Mouse (Mus musculus): ENCODE measurements around the gene Slco1a6.
"Not testable (repeated sequence)": the region's sequence is repeated elsewhere in the genome, so short reads cannot be mapped to it uniquely, and the experiment has no call there.

Gene Slco1a6

DNA sequence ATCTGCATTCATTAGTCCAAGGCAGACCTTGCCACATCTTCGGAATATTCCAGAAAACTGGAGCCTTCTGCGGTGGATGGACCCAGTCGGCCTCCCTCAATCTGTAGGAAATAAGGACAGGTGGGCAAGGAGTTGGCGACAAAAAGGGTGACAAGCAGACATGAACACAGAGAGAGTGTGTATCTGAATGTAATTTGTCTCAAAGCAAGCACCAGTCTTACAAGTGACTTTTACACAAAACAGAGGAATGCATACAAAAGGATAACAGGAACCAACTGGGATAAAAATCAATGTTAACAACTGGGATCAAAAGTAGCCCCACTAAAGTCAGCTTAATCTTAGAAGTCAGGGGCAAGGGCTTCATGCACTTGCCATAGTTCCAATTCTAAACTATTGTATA lies at the start of gene Slco1a6:
TSS of gene Slco1a6 (minus strand) at position 101 of the 400 bp plus-strand sequence.
- no peak for DNase-seq (ENCODE audit: low spot score)

DNA sequence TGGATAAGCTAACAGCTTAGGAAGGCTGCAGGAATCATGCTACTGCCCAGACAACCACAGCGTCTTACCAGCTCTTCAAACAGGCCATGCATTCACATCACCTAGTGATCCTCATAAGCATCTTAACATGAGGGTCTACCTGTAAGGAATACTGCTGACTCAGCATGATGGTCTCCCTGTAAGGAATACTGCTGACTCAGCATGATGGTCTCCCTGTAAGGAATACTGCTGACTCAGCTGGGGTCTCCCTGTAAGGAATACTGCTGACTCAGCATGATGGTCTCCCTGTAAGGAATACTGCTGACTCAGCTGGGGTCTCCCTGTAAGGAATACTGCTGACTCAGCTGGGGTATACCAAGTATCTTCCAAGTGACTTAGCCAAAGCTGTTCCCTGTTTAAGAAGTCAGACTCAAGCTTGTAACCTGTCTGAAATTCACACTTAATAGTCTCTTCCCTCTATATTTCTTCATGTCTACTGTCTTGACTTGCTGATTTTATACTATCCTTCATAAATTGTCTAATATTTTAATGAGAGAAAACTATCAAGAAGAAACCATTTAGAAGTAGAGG lies 42.5 kb upstream of the Slco1a6 start:
- DNase-seq (ENCODE audit: low spot score): not testable (repeated sequence)

DNA sequence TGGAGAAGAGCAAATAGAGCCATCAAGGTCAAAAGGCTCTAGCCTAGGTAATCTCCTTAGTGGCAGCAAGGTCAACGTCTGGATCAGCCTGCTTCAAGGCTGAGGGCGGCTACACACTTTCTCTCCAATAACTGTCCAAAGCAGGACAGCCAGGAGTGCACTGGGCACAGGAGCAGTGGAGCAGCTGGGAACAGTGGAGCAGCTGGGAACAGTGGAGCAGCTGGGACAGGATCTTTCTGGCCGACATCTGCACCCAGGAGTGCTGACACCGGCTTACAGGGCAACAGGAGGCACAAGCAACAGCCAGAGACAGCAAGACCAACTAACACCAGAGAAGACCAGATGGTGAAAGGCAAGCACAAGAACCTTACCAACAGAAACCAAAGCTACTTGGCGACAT lies 36.7 kb upstream of the Slco1a6 start:
- DNase-seq (ENCODE audit: low spot score): no peak

DNA sequence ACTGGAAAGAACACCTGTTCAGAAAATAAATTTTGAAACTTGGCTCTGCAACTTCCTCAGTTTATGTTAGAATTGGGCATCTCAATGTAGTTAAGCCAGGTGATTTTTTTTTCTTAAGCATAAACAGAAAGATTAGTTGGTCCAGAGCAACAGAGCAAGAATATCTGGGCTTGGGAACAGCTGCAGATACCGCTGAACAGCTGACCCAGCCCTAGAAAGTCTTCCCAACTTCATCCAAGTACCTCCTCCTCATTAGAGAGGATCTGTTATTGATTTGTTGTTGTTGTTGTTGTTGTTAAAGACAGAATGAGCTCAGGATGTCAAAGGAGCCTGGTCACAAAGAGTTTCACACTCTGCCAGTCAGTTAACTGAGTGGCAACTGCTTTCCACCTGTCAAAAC lies 31.1 kb upstream of the Slco1a6 start:
- no peak for DNase-seq (ENCODE audit: low spot score)

DNA sequence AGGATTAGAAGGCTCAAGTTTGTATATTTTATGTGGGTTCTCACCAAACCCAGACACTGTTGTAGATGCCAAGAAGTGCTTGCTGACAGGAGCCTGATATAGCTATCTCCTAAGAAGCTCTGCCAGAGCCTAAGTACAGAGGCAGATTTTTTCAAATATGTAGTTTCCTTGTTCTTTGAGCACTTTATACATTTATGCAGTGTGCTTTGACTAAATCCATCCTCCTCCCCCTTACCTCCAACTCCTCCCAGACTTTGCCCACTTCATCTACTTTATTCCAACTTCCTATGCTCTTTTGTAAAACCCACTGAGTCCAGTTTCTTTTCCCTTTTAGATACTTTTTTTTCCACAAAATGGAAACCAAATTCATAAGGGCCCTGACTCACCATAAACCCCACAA lies 11.8 kb upstream of the Slco1a6 start:
- DNase-seq (ENCODE audit: low spot score): no peak

DNA sequence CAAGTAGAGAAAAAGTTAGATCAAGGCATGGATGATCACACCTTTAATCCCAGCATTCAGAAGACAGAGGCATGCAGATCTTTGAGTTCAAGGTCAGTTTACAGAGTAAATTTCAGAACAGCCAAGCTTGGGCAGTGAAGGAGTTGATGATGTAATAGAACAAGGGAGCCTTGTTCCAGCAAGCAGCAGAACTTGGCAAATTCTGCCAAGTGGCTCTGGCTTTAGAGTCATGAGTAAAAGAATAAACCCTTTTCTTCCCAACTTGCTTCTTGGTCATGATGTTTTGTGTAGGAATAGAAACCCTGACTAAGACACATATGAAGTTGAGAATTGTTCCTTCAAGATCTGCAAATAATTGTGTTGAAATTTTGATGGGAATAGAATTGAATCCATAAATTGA lies 3.5 kb upstream of the Slco1a6 start:
- DNase-seq (ENCODE audit: low spot score): no peak

DNA sequence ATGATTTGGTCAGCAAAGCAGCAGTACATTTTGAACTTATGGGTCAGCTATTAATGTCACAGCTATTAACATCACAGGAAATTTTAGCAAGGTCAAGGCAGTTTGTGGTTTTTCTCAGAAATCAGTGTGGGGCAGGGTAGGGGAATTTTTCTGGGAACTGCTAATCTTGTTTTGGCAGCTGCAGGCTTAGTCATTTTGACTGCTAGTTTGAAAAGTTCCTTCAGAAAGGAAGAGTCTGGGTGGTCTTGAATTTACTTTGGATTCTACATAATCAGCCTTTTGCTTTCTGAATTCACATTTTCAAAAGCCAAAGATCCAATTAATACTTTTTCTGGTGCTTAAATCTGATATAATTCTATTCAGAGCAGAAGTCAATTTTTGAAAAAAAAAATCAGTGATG lies 1.4 kb upstream of the Slco1a6 start:
- DNase-seq (ENCODE audit: low spot score): no peak

DNA sequence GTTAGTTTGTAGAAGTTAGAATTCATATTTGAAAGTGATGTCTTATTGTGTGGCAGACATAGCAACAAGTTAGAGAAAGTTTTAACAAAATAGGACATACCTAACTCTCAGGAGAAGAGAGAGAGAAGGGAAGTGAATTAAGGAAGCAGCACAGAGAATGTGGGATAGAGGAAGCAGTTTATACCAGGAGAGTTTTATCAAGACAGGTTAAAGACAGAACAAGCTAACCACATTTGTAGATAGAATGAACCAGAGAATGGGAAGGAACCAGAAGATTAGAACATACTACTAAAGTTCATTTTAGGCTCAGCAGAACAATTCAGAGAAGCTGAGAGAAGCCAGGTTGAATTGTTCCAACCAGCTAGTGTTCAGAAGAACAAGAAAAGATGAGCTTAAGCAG lies 7.8 kb downstream of the Slco1a6 start:
- DNase-seq (ENCODE audit: low spot score): no peak

DNA sequence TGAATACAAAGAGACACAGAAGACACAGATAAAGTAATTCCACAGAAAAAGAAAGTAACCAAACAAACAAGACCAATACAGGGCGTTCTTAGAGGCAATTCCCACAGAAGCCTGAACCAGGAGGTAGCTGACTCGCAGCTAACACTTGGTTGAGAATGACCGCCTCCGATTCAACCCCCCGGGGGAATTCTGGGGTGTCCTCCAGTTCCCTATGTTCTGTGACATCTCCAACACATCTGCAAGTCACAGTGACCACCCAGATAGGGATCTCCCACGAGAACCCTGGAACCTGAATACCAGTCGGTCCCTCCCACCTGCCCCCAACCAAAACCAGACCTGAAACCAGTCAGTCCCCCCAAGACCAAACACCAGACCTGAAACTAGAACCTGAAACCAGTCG lies 14.1 kb downstream of the Slco1a6 start:
- no peak for DNase-seq (ENCODE audit: low spot score)

DNA sequence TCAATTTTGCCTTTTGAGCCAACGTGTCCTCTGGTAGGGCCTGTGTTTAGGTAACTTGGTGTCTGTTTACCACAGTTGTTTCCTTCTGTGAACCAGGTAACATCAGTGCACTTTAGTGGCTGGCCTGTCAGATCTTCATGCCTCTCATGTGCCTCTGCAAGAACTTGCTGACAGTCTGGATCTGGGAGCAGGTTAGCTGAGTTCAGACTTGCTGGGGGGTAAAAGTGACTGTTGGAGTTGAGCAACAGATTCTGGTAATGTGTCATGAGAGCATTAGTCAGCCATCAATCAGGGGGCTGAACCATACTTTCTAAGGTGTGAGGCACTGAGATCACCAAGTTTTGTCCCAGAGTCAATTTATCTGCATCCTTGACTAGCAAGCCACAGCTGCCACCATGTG lies 16.4 kb downstream of the Slco1a6 start:
- no peak for DNase-seq (ENCODE audit: low spot score)

DNA sequence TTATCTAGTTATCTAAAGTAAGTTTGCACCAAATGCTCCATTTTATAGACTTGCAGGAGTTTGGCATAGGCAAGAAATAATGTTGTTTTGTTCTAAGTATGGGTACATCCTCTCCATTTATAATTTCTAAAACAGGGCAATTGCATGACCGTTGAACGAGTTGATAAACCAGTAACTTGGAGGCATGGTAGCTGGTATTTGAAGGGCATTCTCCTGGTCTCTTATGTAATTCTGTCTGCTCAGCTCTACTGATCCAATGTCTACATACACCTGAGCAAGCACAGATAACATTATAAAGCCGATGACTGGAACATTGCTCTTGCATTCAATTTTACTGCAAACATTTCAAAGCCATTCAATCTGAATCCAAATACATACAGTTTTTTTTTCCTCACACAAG lies 20.9 kb downstream of the Slco1a6 start:
- no peak for DNase-seq (ENCODE audit: low spot score)

DNA sequence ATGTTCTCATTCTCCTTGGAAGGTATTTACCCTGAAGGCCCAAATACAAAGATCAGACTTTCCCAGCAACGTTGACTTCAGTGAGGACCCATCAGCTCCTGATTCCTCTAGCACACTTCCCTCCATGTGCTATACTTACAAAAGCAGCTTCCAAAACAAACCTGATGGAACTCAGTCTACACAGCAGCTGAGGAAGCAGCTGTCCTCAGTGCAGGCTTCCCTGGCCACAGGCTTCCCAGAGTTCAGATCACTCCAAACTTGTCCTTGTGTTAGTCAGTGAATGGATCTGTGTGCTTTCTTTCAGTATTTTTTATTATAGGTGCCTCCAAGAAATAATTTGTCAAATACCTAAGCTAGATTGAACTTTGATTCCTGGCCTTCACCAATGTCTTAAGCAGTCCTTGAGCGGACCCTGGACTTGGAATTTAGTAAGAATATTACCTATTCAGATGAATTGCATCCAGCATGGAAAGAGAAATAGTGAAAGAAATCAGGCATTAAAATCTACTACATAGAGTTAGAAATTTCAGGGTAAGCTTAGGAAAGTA lies 22.4 kb downstream of the Slco1a6 start:
- DNase-seq (ENCODE audit: low spot score): no peak

DNA sequence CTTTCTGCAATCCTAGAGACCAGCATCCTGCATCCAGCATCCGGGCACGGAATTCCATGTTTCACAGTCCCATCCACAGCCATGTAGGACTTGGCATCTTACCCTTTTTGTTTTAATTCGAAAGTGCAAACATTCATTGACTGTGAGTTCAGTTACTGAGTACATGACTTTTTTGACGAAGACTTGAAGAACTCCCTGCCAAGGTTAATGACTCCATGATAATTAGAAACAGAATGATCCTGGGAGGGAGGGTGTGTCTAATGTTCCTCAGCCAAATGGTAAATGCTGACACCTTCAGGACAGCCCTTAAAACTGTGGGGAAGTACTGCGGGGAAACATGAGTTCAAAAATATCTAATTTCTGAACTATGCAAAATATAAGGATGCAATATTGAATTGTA lies 44.9 kb downstream of the Slco1a6 start:
- DNase-seq (ENCODE audit: low spot score): no peak

DNA sequence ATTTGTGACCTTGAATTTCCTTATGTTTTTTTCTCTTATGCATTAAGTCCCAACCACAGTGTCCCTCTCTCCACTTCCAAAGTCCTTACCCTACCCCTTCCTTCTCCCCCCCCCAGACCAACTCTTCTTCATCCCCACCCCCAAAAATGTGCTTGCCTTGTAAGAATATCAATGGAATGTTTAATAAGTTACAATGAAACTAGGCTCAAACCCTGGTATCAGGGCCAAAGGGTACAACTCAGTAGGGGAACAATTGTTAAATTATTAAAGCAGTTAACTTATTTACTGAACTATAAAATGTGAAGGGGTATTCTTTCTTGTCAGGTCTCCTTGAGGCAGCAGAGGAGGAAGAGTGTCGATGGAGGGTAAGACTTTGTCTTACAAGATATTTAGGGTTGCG lies 47.1 kb downstream of the Slco1a6 start:
- DNase-seq (ENCODE audit: low spot score): no peak

DNA sequence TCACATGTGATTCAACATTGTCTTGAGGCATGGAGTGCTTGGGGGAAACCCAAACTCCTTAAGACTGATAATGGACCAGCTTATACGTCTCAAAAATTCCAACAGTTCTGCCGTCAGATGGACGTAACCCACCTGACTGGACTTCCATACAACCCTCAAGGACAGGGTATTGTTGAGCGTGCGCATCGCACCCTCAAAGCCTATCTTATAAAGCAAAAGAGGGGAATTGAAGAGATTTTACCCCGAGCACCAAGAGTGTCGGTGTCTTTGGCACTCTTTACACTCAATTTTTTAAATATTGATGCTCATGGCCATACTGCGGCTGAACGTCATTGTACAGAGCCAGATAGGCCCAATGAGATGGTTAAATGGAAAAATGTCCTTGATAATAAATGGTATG lies 54.2 kb downstream of the Slco1a6 start:
- peak; percentile 12 for DNase-seq (ENCODE audit: low spot score)

DNA sequence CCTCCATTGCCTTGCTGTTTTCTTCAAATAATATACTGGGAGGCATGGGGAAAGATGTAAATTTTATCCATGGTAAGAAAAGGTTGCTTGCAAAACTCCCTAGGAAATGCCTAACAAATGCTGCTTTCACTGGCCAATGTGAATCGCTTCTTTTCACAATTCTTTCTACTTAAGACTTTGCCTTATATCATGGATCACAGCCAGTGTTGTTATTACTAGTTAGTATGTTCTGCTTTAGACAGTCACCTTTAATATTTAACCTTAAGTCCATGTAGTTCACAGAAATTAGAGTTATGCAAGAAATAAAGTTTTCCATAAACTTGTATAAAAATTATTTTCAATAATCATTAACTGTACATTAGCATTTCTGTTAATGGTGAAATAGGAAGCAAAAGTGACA lies 60.0 kb downstream of the Slco1a6 start:
- no peak for DNase-seq (ENCODE audit: low spot score)

DNA sequence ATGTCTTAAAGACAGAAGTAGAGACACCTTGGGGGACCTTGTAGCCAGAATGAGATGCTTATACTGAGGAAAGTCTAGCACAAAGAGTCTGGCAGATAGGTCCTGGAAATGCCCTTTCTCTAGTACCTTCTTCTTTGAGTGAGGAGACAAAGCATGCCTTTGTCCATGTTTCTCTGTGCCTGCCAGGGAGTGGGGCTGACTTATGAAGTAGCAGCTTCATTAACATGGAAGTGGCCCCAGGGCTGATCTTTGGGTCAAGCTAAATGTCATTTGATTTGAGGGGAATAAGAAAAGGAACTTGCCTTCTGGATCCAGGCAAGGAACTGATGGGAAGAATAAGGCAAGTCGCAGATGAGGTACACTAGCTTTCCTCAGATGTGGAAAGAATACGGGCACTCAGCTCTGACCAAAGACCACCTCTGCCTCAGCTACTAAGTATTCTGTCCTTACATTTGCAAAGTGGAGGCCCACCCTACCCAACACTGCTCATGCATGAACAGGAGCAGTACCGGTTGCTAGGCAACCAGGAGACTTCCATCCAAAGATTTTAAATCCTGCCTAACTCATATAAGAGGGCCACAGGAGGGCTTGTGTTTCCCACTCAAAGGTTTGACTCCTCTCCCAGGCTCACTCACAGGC lies 96.5 kb downstream of the Slco1a6 start:
- no peak for DNase-seq (ENCODE audit: low spot score)

DNA sequence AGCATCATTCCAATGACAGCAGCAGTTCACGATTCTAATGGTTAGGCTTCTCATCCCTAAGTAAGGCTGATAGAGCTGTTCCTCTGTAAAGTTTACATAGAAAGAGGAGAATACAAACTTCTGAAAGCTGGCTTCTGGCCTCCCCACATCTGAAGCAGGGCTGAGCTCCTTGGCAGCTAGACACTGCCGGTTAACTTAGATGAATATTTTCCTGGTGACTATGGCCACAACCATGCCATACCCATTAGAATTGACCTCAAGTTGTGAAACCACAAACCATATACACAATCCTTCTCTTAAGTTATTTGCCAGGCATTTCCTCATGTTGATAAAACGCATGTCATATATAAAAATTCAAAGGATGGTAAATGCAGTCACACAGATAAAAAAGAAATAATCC lies 117.2 kb downstream of the Slco1a6 start:
- DNase-seq (ENCODE audit: low spot score): no peak

DNA sequence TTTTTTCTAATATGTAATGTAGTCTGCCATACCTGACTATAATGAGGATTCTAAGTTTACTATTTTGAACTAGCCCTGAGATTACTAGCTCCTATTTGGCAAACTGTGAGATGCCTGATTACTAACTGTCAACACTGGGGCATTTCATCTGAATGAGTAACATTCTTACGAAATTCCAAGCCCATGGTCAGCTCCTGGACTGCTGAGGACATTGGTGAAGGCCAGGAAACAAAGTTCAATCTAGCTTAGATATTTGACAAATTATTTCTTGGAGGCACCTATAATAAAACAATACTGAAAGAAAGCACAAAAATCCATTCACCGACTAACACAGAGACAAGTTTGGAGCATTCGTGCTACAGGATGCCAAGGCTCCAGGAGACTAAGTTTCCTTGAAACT lies 150.0 kb downstream of the Slco1a6 start:
- DNase-seq (ENCODE audit: low spot score): not testable (repeated sequence)

DNA sequence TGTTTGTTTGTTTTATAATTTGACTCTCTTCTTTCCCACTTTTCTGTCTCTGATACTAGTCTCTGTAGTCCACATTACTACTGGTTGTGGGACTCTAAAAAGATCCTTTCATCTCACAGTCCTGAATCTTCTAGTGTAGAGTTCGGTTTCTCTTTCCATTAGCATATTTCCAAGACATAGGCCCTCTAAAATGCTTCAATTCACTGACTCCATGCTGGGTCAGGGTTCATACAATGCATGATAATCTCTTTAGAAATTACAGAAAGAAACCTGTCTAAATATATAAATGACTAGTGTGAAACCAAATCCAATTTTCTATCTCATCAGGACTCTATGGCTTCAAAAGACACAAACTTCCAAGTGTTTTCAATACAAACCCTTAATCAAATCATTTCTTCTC lies 160.6 kb downstream of the Slco1a6 start:
- DNase-seq (ENCODE audit: low spot score): no peak

DNA sequence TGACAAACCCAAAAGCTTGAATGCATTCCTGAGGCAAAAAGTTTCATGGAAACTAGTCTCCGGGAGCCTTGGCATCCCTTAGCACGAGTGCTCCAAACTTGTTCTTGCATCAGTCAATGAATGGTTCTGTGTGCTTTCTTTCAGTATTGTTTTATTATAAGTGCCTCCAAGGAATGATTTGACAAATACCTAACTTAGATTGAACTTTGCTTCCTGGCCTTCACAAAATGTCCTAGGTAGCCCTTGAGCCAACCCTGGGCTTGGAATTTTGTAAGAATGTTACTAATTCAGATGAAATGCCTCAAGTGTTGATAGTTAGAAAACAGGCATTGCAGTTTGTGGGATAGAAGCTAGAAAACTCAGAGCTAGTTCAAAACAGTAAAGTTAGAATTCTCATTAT lies 162.6 kb downstream of the Slco1a6 start:
- DNase-seq (ENCODE audit: low spot score): no peak

DNA sequence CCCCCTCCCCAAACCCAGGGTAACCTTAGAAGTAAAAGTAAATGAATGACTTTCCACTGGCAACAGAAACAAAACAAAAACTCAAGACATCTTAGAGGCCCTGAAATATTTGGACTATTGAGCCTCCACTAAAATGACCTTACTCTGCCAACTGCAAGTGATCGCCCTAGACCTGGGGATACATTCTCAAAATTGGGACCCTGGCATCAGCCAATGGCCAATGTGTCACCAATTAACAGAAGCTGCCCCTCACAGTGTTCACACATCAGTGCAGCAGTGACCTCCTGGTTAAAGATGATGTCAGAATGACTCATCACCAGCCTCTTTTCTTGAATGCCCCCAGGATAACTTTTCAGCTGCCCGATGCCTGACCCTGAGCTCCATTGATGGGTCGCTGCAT lies 166.4 kb downstream of the Slco1a6 start:
- no peak for DNase-seq (ENCODE audit: low spot score)

DNA sequence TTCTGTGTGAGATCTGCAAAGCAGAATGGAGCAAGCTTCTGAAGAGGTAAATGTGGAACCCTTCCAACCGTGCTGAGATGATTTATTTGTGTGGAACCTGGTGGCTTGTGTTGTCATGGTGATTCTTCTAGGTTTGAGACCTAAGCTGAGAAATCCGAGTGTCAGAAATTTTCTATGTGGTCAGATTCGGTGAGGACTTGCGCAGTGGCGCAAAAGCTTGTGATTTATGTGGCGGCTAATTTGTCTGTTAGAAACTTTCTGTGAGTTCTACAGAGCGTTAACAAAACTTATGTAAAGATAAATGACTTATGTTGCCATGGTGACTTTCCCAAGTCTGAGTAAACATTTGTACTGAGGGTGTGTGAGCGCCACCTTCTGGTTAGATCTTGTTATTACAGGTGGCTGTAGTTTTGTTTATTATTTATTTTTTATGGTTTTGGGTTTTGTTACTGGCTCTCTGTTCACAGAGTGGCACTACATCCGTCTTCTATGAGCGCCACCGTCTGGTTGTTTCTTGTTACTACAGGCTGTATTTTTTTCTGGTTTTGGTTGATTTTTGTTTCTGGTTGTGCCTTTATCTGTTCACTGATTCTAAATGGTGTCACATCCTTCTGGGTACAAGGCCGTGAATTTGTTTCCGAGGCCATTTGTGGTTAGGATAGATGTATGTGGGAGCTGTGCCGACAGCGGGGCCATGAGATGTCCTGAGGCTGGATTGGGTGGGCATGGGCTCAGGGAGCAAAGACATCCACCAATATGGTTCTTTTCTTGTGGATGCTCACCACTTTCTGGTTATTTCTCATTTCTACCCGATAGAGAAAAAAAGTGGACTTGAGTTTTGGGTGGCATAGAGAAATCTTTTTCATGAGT lies 167.8 kb downstream of the Slco1a6 start:
- no peak for DNase-seq (ENCODE audit: low spot score)
